Mouse (Mus musculus): Measurements from ENCODE around the gene Bad. TPM values are rescaled to one million over a fixed set of nuclear protein-coding genes. Genes with fewer than 3 reads are reported as not detected.
"Not testable (repeated sequence)": the region's sequence is repeated elsewhere in the genome, so short reads cannot be mapped to it uniquely, and the experiment has no call there.

Bad gene
- 77.0 and 81.1 TPM in 2 replicates for polyA plus RNA-seq (2014; fragmentation: Nextera tagmentation; extraction: Ambion mirVana)

DNA sequence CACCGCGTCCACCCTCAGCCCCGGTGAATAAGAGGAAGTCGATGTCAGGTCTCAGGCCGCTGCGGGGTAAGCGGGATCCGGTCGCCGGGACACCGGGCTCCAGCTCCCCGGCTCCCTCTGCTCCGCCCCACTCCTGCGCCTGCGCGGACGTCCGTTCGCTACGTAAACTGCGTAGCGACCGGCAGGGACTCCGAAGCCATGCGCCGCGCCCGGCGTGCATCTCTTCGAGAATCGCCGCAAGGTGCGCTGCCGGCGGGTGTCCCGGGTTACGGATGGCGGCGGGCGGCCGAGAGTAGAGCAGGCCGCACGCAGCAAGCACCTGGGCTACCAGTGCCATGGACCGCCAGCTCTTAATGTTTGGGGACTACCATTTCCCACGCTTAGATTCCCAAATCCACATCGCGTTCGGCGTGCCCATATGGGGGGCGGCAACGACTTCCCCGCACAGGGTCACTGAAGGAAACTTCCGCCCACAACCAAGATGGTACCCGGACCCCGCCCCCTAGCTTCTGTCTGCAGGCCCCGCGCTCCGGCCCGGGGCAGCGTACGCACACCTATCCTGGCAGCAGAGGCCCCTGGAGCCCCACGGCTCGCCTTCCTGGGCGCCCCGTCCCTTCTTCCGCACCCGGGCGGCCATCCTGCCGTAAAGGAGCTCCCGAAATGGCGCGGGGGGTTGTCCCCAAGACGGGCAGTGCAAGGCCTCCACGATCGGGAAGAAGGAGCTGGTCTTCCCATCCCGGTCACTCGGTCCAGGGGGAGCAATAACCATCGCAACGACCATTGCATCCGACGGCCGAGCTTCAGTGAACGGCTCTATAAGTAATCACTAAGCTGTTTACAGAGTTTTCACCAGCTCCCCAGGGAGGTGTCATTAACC lies at the start of gene Bad:
Bad (plus strand) TSS at position 490 of the 877 bp plus-strand sequence.
- peak within 1 kb of the TSS; percentile 91 for H3K27ac ChIP-seq (ENCODE audit: low read depth, low read length)
- no peaks in the 10 kb centered on the region for H3K27me3 ChIP-seq (replicated peaks; ENCODE audit: control insufficient read depth, insufficient read depth, low read length)
- H3K4me2 ChIP-seq (ENCODE audit: low read length), result peak within 1 kb of the TSS; percentile 97
- H3K9ac ChIP-seq (ENCODE audit: low read length), result peak within 1 kb of the TSS; percentile 86
- peaks cover 9% of the 10 kb centered on the region; the same call in 1 of the 2 replicates for H3K36me3 ChIP-seq (ENCODE audit: control insufficient read depth, insufficient read depth, low read length)
- ATAC-seq (peak; percentile 88), DNase-seq (ENCODE audit: low spot score) (peak; percentile 95)
- peaks cover 25% of the 10 kb centered on the region for H3K4me1 ChIP-seq (ENCODE audit: control insufficient read depth, insufficient read depth, low read length)
- under 1% methylated on average over 83 of the region's 83 CpGs for WGBS
- H3K4me3 ChIP-seq (ENCODE audit: low read depth, low read length), result peak within 1 kb of the TSS; percentile 77
- H3K9me3 ChIP-seq (replicated peaks; ENCODE audit: control insufficient read depth, low read length), result no peaks in the 10 kb centered on the region

DNA sequence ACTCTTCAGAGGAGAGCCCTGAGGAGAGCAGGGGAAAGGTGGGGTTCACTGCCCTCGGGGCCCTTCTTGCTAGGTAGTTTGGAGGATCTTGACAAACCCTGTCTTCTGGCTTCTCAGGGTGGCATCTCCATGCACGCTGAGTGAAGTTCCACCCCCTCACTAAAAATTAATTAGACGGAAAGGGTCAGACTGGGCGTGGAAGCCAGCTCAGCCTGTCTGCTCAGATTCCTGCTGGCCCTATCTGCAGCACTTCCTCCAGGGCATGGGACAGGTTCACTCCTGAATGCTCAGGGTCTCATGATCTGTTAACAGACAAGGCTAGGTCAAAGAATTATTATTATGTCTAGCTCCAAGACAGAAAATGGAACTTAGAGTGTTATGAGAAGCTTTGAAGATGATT lies 49.1 kb upstream of the Bad start:
- H3K9me3 ChIP-seq (replicated peaks; ENCODE audit: control insufficient read depth, low read length), result 0 out of 2 replicates have a peak, but pooled peaks cover 2% of the 10 kb centered on the region
- H3K4me2 ChIP-seq (ENCODE audit: low read length), result no peak overlapping the region
- no peak overlapping the region for H3K27ac ChIP-seq (ENCODE audit: low read depth, low read length)
- DNase-seq (ENCODE audit: low spot score), result no peak
- no peak overlapping the region for H3K9ac ChIP-seq (ENCODE audit: low read length)
- H3K4me3 ChIP-seq (ENCODE audit: low read depth, low read length), result no peak overlapping the region
- no peaks in the 10 kb centered on the region for H3K36me3 ChIP-seq (ENCODE audit: control insufficient read depth, insufficient read depth, low read length)
- H3K27me3 ChIP-seq (replicated peaks; ENCODE audit: control insufficient read depth, insufficient read depth, low read length), result no peaks in the 10 kb centered on the region
- 78% methylated on average over 4 of the region's 4 CpGs for WGBS
- no peak for ATAC-seq
- no peaks in the 10 kb centered on the region for H3K4me1 ChIP-seq (ENCODE audit: control insufficient read depth, insufficient read depth, low read length)

DNA sequence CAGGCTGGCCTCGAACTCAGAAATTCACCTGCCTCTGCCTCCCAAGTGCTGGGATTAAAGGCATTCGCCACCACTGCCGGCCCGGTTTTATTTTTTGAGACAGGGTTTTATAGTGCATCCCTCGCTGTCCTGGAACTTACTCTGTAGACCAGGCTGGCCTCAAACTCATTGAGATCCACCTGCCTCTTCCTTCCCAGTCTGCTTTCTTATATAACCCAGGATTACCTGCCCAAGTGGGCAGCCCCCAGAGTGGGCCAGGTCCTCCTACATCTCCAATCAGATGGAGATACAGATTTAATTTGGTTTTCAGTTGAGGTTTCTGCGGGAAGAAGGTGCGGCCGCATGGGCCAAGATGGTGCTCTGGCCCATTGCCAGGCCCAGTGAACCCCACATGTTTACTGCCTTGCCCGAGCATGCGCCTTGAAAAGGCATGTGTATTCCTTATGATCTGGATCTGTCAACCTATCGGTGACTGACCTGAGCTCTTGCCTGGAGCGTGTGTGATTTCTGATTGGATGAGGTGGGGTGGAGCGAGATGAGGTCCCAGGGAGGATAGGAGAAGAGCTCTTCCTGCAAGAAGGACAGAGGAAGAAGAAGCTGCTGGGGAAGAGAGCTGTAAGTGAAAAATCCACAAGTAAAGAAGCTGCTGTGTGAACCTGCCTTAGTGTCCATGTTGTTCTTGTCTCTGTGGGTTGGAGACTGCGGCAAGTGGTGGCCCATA lies 47.8 kb upstream of the Bad start:
- no peak overlapping the region for H3K27ac ChIP-seq (ENCODE audit: low read depth, low read length)
- no peak overlapping the region for H3K4me2 ChIP-seq (ENCODE audit: low read length)
- no peak for DNase-seq (ENCODE audit: low spot score)
- H3K9me3 ChIP-seq (replicated peaks; ENCODE audit: control insufficient read depth, low read length), result 0 out of 2 replicates have a peak, but pooled peaks cover 2% of the 10 kb centered on the region
- no peak overlapping the region for H3K4me3 ChIP-seq (ENCODE audit: low read depth, low read length)
- H3K27me3 ChIP-seq (replicated peaks; ENCODE audit: control insufficient read depth, insufficient read depth, low read length), result no peaks in the 10 kb centered on the region
- no peak for ATAC-seq
- no peak overlapping the region for H3K9ac ChIP-seq (ENCODE audit: low read length)
- no peaks in the 10 kb centered on the region for H3K4me1 ChIP-seq (ENCODE audit: control insufficient read depth, insufficient read depth, low read length)
- WGBS, result 94% methylated on average over 14 of the region's 14 CpGs
- H3K36me3 ChIP-seq (ENCODE audit: control insufficient read depth, insufficient read depth, low read length), result no peaks in the 10 kb centered on the region

DNA sequence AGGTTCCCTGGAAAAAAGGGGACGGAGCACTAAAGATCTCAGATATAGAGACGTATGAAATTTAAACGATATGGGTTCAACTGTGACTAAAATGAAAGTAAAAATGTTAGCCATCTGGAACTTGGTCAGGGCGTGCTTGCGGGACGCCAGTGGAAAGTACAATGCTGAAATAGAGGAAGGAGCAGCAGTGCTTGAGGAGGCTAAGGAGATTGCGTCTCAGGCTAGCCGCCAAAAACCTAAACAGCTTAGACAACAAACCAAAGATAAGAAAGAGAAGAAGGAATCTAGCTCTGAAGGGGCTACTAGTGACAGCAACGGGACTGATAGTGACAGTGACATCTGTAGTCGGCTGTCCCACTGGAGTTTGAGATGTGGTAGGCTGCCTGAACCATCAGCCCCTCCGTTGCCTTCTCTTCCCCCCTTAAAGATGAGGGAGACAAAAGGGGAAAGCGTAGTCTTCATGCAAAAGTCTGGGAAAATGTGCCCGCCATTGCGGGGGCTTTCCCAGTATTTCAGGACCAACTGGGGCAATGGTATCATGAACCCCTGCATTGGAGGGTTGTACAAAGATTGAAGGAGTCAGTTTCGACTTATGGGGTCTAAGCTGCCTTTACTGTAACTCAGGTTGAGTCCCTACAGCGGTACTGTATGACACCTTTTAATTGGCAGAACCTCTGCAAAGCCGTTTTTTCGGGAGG lies 45.9 kb upstream of the Bad start:
- 92% methylated on average over 18 of the region's 18 CpGs for WGBS

DNA sequence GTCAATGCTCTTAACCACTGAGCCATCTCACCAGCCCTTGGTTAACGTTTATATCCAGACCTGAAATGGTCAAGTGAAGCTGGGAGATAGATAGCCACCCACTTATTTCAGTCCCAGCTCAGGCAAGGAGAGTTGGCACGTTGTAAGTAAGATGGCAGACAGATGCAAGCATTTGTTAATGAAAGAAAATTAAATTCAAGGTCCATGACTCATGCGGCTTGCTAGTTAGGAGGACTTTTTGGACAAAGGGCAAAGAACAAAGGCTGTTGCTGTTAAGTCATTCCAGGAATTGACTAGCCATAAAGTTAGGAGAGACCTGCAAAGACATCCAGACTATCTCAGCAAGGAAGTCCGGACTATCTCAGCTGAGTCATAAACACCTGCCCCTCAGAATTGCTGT lies 42.0 kb upstream of the Bad start:
- DNase-seq (ENCODE audit: low spot score) (no peak), ATAC-seq (no peak)
- WGBS, result 78% methylated on average over 4 of the region's 4 CpGs
- H3K9me3 ChIP-seq (replicated peaks; ENCODE audit: control insufficient read depth, low read length), result 0 out of 2 replicates have a peak, but pooled peaks cover 5% of the 10 kb centered on the region
- no peak overlapping the region for H3K4me2 ChIP-seq (ENCODE audit: low read length)
- H3K4me1 ChIP-seq (ENCODE audit: control insufficient read depth, insufficient read depth, low read length), result no peaks in the 10 kb centered on the region
- H3K36me3 ChIP-seq (ENCODE audit: control insufficient read depth, insufficient read depth, low read length), result peaks cover 2% of the 10 kb centered on the region; the same call in 1 of the 2 replicates
- H3K9ac ChIP-seq (ENCODE audit: low read length), result no peak overlapping the region
- H3K4me3 ChIP-seq (ENCODE audit: low read depth, low read length), result no peak overlapping the region
- no peak overlapping the region for H3K27ac ChIP-seq (ENCODE audit: low read depth, low read length)
- no peaks in the 10 kb centered on the region for H3K27me3 ChIP-seq (replicated peaks; ENCODE audit: control insufficient read depth, insufficient read depth, low read length)

More for the DNA sequence above, 45.9 kb upstream of the Bad start:
- H3K4me3 ChIP-seq (ENCODE audit: low read depth, low read length); H3K36me3 ChIP-seq (ENCODE audit: control insufficient read depth, insufficient read depth, low read length); H3K9ac ChIP-seq (ENCODE audit: low read length); H3K27ac ChIP-seq (ENCODE audit: low read depth, low read length); H3K4me1 ChIP-seq (ENCODE audit: control insufficient read depth, insufficient read depth, low read length); DNase-seq (ENCODE audit: low spot score); H3K9me3 ChIP-seq (replicated peaks; ENCODE audit: control insufficient read depth, low read length); ATAC-seq; H3K27me3 ChIP-seq (replicated peaks; ENCODE audit: control insufficient read depth, insufficient read depth, low read length); H3K4me2 ChIP-seq (ENCODE audit: low read length): not testable (repeated sequence)

DNA sequence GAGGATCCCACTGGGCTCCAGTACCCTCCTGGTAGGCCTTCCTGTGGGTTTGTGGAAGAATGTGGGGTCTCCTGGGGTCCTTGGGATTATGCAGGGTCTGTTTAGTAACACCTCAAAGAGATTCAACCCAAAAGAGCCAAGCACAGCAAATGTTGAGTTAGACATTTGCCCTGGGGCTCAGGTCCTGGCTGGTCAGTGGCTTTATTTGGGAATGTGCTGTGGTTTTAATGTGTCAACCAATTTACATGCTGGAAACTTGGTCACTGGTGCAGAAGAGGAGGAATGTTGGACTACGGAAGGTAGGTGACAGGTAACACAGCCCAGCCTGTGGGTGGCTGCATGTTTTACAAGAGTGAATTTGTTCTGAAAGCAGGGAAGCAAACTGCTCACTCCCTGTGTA lies 38.6 kb upstream of the Bad start:
- no peak overlapping the region for H3K4me3 ChIP-seq (ENCODE audit: low read depth, low read length)
- 0 out of 2 replicates have a peak, but pooled peaks cover 3% of the 10 kb centered on the region for H3K9me3 ChIP-seq (replicated peaks; ENCODE audit: control insufficient read depth, low read length)
- peaks cover 29% of the 10 kb centered on the region for H3K36me3 ChIP-seq (ENCODE audit: control insufficient read depth, insufficient read depth, low read length)
- H3K27ac ChIP-seq (ENCODE audit: low read depth, low read length), result no peak overlapping the region
- DNase-seq (ENCODE audit: low spot score) (no peak), ATAC-seq (no peak)
- H3K4me2 ChIP-seq (ENCODE audit: low read length), result no peak overlapping the region
- H3K27me3 ChIP-seq (replicated peaks; ENCODE audit: control insufficient read depth, insufficient read depth, low read length), result no peaks in the 10 kb centered on the region
- 100% methylated on average over 1 of the region's 1 CpGs for WGBS
- H3K9ac ChIP-seq (ENCODE audit: low read length), result no peak overlapping the region
- H3K4me1 ChIP-seq (ENCODE audit: control insufficient read depth, insufficient read depth, low read length), result no peaks in the 10 kb centered on the region

DNA sequence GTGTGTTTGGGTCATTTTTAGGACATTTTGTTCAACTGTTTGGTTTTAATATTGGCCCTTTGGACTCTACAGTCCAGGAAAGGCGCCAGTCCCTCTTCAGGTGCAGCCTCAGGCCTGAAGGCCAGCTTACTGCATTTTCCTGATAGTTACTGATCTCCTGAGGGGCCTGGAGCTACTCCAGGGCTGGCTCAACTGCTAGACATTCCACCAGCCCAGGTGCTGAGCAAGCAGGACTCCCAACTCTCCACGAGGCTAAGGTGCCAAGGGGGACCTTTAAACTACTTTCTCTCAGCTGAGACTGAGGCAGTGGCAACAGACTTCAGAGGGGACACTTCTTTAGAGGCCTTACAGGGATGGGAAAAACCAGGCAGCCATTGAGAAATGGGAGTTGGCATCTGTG lies 36.8 kb upstream of the Bad start:
- H3K9me3 ChIP-seq (replicated peaks; ENCODE audit: control insufficient read depth, low read length), result 0 out of 2 replicates have a peak, but pooled peaks cover 3% of the 10 kb centered on the region
- peaks cover 9% of the 10 kb centered on the region for H3K4me1 ChIP-seq (ENCODE audit: control insufficient read depth, insufficient read depth, low read length)
- no peaks in the 10 kb centered on the region for H3K27me3 ChIP-seq (replicated peaks; ENCODE audit: control insufficient read depth, insufficient read depth, low read length)
- no peak for DNase-seq (ENCODE audit: low spot score)
- no peak overlapping the region for H3K4me2 ChIP-seq (ENCODE audit: low read length)
- H3K36me3 ChIP-seq (ENCODE audit: control insufficient read depth, insufficient read depth, low read length), result peaks cover 29% of the 10 kb centered on the region
- H3K27ac ChIP-seq (ENCODE audit: low read depth, low read length), result no peak overlapping the region
- WGBS, result 90% methylated on average over 2 of the region's 2 CpGs
- ATAC-seq, result no peak
- no peak overlapping the region for H3K9ac ChIP-seq (ENCODE audit: low read length)
- H3K4me3 ChIP-seq (ENCODE audit: low read depth, low read length), result no peak overlapping the region

DNA sequence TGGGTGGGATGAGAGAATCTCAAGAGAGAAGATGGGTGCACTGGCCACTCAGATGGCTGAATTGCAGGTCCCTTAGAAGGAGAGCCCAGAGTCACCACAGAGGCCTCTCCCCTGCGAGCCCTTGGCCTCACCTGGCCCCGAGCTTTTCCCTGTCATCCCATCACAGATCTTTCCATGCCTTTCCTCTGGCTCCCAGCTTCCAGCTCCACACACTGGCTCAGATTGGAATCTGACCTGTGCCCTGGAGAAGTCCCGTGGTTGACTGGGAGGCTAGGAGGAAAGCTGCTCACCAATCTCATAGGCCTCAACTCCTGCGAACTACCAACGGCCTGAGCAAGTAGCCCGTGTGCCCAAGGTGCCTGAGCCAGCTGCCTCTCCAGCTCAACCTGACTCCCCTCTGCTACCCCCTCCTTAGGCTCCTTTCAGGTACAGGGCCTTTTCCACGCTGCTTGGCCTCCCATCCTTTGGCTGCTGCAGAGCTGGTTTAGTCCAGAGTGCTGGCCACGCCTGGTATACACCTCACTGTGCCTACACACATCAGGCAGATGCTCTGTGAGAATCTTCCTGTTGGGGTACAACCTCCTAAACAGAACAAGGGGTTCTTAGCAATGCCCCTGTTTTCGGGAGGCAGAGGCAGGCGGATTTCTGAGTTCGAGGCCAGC lies 36.0 kb upstream of the Bad start:
- H3K27me3 ChIP-seq (replicated peaks; ENCODE audit: control insufficient read depth, insufficient read depth, low read length), result no peaks in the 10 kb centered on the region
- ATAC-seq, result no peak
- no peak overlapping the region for H3K4me3 ChIP-seq (ENCODE audit: low read depth, low read length)
- no peak overlapping the region for H3K4me2 ChIP-seq (ENCODE audit: low read length)
- DNase-seq (ENCODE audit: low spot score), result no peak
- H3K27ac ChIP-seq (ENCODE audit: low read depth, low read length), result no peak overlapping the region
- H3K9me3 ChIP-seq (replicated peaks; ENCODE audit: control insufficient read depth, low read length), result no peaks in the 10 kb centered on the region
- 94% methylated on average over 11 of the region's 11 CpGs for WGBS
- H3K36me3 ChIP-seq (ENCODE audit: control insufficient read depth, insufficient read depth, low read length), result peaks cover 29% of the 10 kb centered on the region
- peaks cover 9% of the 10 kb centered on the region for H3K4me1 ChIP-seq (ENCODE audit: control insufficient read depth, insufficient read depth, low read length)
- no peak overlapping the region for H3K9ac ChIP-seq (ENCODE audit: low read length)
